Comparison of ENCODE assay signal across 15 mouse cellular contexts in genomic region chr4:7222922-7223321, GRCm38 (mm10).
"Had no signal": no experiment of that assay in that cellular context is flagged by ENCODE, and none has a peak within 500 bp of the region (broad histone marks: within the 10 kb centered on the region; RNA-seq: fewer than 3 reads in every experiment).

No protein-coding gene starts in this region.

- H3K9ac ChIP-seq: limb, embryonic 12.5 days; liver, embryonic 13.5 days; liver, postnatal 0 days; lung, embryonic 15.5 days; neural tube, embryonic 12.5 days had no signal

- H3K27ac ChIP-seq: limb, embryonic 12.5 days; liver, embryonic 13.5 days; lung, embryonic 15.5 days; macrophage; neural tube, embryonic 12.5 days; stomach, postnatal 0 days had no signal

- H3K36me3 ChIP-seq: limb, embryonic 12.5 days; liver, embryonic 13.5 days; lung, embryonic 15.5 days; neural tube, embryonic 12.5 days had no signal

- H3K9me3 ChIP-seq: limb, embryonic 12.5 days; liver, embryonic 13.5 days; lung, embryonic 15.5 days; megakaryocyte, embryonic 14.5 days; neural tube, embryonic 12.5 days had no signal

- ATAC-seq: liver, postnatal 0 days had no signal

- H3K27me3 ChIP-seq: limb, embryonic 12.5 days; liver, embryonic 13.5 days; lung, embryonic 15.5 days; megakaryocyte, embryonic 14.5 days; neural tube, embryonic 12.5 days had no signal

- H3K4me2 ChIP-seq: limb, embryonic 12.5 days; liver, embryonic 13.5 days; lung, embryonic 15.5 days; neural tube, embryonic 12.5 days had no signal

- H3K4me3 ChIP-seq: limb, embryonic 12.5 days; liver, embryonic 13.5 days; lung, embryonic 15.5 days; megakaryocyte, embryonic 14.5 days; neural tube, embryonic 12.5 days had no signal

- H3K4me1 ChIP-seq: limb, embryonic 12.5 days; liver, embryonic 13.5 days; lung, embryonic 15.5 days; neural tube, embryonic 12.5 days had no signal

- DNase-seq: kidney, adult 2 months; kidney, postnatal 36 days; layer of hippocampus, adult 9-11 months; layer of hippocampus, postnatal 36 days; liver; liver, embryonic 13.5 days; liver, postnatal 0 days; lung, postnatal 14 days; thymus, postnatal 4 days had no signal
